Mouse (Mus musculus) neural tube, embryonic 15.5 days (tissue): ENCODE measurements around the gene Tomm6. TPM values are rescaled to one million over a fixed set of nuclear protein-coding genes. Genes with fewer than 3 reads are reported as not detected.
A peak's percentile ranks its signal among the peaks of the same experiment; 100 is the strongest.

Experiments used
- ATAC-seq: fragments of 200-750 bp; cut with Nextera tagmentation; 2 replicates; pipeline ENCODE4 v1.8.0; 2017; ENCODE audit warnings: mild to moderate bottlenecking, moderate TSS enrichment, moderate library complexity; ENCODE audit not compliant: low FRiP score
- H3K27ac ChIP-seq: fragments of 300-500 bp; sonication (generic); replicated peaks from 2 replicates; pipeline ENCODE4 v1.5.1; 2015; ENCODE audit warnings: mild to moderate bottlenecking, inconsistent platforms
- H3K27me3 ChIP-seq: fragments of 300-500 bp; sonication (generic); replicated peaks from 2 replicates; pipeline ENCODE4 v1.6.1; 2015; ENCODE audit warnings: inconsistent platforms
- H3K36me3 ChIP-seq: fragments of 300-500 bp; sonication (generic); 2 replicates; pipeline ENCODE4 v1.6.1; 2015; ENCODE audit warnings: inconsistent platforms
- H3K4me1 ChIP-seq: fragments of 300-500 bp; sonication (generic); 2 replicates; pipeline ENCODE4 v1.6.1; 2015; ENCODE audit warnings: inconsistent platforms
- H3K4me2 ChIP-seq: fragments of 300-500 bp; sonication (generic); 2 replicates; pipeline ENCODE4 v1.6.1; 2015; ENCODE audit warnings: inconsistent platforms, mild to moderate bottlenecking, moderate library complexity
- H3K4me3 ChIP-seq: fragments of 300-500 bp; sonication (generic); replicated peaks from 2 replicates; pipeline ENCODE4 v1.5.1; 2015; ENCODE audit warnings: mild to moderate bottlenecking, inconsistent platforms
- H3K9ac ChIP-seq: fragments of 300-500 bp; sonication (generic); replicated peaks from 2 replicates; pipeline ENCODE4 v1.6.1; 2015; ENCODE audit warnings: mild to moderate bottlenecking, inconsistent platforms
- H3K9me3 ChIP-seq: fragments of 300-500 bp; sonication (generic); replicated peaks from 2 replicates; pipeline ENCODE4 v1.6.1; 2016; ENCODE audit warnings: inconsistent platforms
- WGBS: fragments of 180-500 bp; shearing (Covaris S2); methylation state at CpG from one replicate; pipeline ENCODE4 v1.1.7; 2015; ENCODE audit warnings: mixed read lengths; 5-methylcytosine and 5-hydroxymethylcytosine counted together
- polyA plus RNA-seq: library from polyadenylated mRNA; unstranded; fragments of >200 nt; fragmentation: Nextera tagmentation; extraction: Ambion mirVana; gene quantifications from 2 replicates; pipeline ENCODE4 v1.2.1, GENCODE M21; 2015

Tomm6 gene
- polyA plus RNA-seq: 301 and 304 TPM in 2 replicates

DNA sequence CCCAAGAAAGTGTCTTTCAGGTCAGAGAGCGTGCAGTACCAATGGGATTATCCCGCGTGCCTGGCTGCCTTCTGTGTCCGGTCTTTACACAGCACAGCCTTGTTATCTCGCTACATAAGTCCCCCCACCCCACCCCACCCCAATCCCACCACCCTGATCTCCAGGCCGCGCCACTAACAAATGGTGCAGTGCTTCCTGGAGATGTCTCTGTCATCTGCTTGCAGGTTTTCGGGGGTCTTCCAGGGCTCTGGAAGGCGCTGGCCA lies at the start of gene Tomm6:
Gene Tomm6 (minus strand): TSS at position 43 of the 264 bp plus-strand sequence.
- Histone ChIP-seq H3K27ac (peak within 1 kb of the TSS; percentile 91), H3K4me2 (peak within 1 kb of the TSS; percentile 77), H3K9ac (peak within 1 kb of the TSS; percentile 92), H3K4me3 (peak within 1 kb of the TSS; percentile 78), H3K9me3 (no peaks in the 10 kb centered on the region), H3K4me1 (peaks cover 36% of the 10 kb centered on the region), H3K36me3 (peaks cover 21% of the 10 kb centered on the region), H3K27me3 (no peaks in the 10 kb centered on the region)
- WGBS: 0% methylated on average over 9 of the region's 9 CpGs
- no peak; the same call in 1 of the 2 replicates for ATAC-seq

DNA sequence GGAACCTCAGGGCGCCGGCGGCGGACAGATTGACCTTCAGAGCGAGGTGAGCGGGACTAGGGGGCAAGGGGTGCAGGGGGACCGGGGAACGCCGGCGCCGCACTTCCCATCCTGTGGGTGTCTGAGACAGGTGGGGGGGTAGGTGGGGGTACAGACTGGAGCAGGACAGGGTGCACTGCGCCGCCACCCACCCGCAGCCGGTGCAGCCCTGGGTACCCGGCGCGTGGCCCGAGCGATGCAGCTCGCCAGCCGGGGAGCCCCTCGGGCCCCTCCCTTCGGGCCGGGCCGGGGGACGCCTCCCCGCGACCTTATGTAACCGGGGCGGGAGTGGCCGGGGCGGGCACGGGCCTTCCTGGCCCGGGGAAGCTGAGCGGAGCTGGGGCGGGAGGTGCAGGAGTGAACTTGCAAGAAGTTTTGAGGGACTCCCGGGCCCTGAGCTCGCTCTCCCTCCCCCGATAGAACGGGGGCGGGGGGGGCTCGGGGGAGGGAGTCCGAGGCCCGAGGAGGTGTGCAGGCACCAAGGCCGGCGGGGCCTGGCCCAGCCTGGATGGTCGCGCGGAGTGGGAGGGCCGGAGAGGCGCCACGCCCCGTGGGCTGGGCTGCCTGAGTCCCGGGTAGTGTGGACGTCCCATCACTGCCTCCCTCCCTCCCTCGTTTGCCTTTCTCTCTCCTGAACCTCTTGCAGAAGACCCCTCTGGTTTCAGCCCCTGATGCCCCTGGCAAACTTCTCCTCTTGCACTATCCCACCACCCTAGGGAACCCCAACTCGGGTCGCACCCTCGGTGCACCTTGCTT lies 49.3 kb upstream of the Tomm6 start:
- peaks cover 26% of the 10 kb centered on the region for H3K4me1 ChIP-seq
- H3K9me3 ChIP-seq: no peaks in the 10 kb centered on the region
- peak; percentile 71 for ATAC-seq
- peak overlapping the region; percentile 54 for H3K27ac ChIP-seq
- H3K27me3 ChIP-seq: peaks cover 22% of the 10 kb centered on the region
- H3K4me2 ChIP-seq: peak overlapping the region; percentile 96
- WGBS: 1% methylated on average over 45 of the region's 60 CpGs
- H3K9ac ChIP-seq: peak overlapping the region; percentile 53
- H3K36me3 ChIP-seq: no peaks in the 10 kb centered on the region
- H3K4me3 ChIP-seq: peak overlapping the region; percentile 65

GRCm38 (mm10) chr17:47736856-47737255 lies 48.7 kb upstream of the Tomm6 start, which contains the start of gene Tfeb:
Gene Tfeb (plus strand): TSS chr17:47737030.
- peak within 1 kb of the TSS; percentile 65 for H3K4me3 ChIP-seq
- peaks cover 26% of the 10 kb centered on the region for H3K4me1 ChIP-seq
- peak within 1 kb of the TSS; percentile 96 for H3K4me2 ChIP-seq
- no peaks in the 10 kb centered on the region for H3K9me3 ChIP-seq
- ATAC-seq: peak; percentile 73
- no peaks in the 10 kb centered on the region for H3K36me3 ChIP-seq
- peaks cover 21% of the 10 kb centered on the region for H3K27me3 ChIP-seq
- H3K9ac ChIP-seq: peak within 1 kb of the TSS; percentile 53
- 1% methylated on average over 44 of the region's 47 CpGs for WGBS
- peak within 1 kb of the TSS; percentile 54 for H3K27ac ChIP-seq

GRCm38 (mm10) chr17:47735553-47736100 lies 47.4 kb upstream of the Tomm6 start:
- Histone ChIP-seq H3K4me3 (no peak overlapping the region), H3K4me2 (no peak overlapping the region), H3K9ac (no peak overlapping the region), H3K9me3 (no peaks in the 10 kb centered on the region), H3K27ac (no peak overlapping the region), H3K36me3 (no peaks in the 10 kb centered on the region), H3K4me1 (peaks cover 26% of the 10 kb centered on the region), H3K27me3 (peaks cover 18% of the 10 kb centered on the region)
- no peak for ATAC-seq
- WGBS: 70% methylated on average over 14 of the region's 14 CpGs

- no peaks in the 10 kb centered on the region for H3K4me1 ChIP-seq
- peaks cover 4% of the 10 kb centered on the region; the same call in 1 of the 2 replicates for H3K27me3 ChIP-seq
- no peaks in the 10 kb centered on the region for H3K36me3 ChIP-seq
- H3K27ac ChIP-seq: no peak overlapping the region
- no peaks in the 10 kb centered on the region for H3K9me3 ChIP-seq
- no peak overlapping the region for H3K4me2 ChIP-seq
- H3K4me3 ChIP-seq: no peak overlapping the region
- ATAC-seq: no peak
- 57% methylated on average over 24 of the region's 24 CpGs for WGBS
- H3K9ac ChIP-seq: no peak overlapping the region
These were observed 42.7 kb upstream of the Tomm6 start for GRCm38 (mm10) chr17:47730633-47731575.

- Histone ChIP-seq H3K9me3 (no peaks in the 10 kb centered on the region), H3K36me3 (no peaks in the 10 kb centered on the region), H3K27me3 (peaks cover 4% of the 10 kb centered on the region; the same call in 1 of the 2 replicates), H3K4me1 (no peaks in the 10 kb centered on the region), H3K4me3 (no peak within 1 kb of the TSS), H3K4me2 (no peak within 1 kb of the TSS), H3K27ac (no peak within 1 kb of the TSS), H3K9ac (no peak within 1 kb of the TSS)
- no peak for ATAC-seq
- WGBS: 77% methylated on average over 11 of the region's 11 CpGs
These were observed 38.4 kb upstream of the Tomm6 start, which contains the start of gene Pgc for GRCm38 (mm10) chr17:47726566-47726965. Gene Pgc (plus strand): TSS chr17:47726842.

DNA sequence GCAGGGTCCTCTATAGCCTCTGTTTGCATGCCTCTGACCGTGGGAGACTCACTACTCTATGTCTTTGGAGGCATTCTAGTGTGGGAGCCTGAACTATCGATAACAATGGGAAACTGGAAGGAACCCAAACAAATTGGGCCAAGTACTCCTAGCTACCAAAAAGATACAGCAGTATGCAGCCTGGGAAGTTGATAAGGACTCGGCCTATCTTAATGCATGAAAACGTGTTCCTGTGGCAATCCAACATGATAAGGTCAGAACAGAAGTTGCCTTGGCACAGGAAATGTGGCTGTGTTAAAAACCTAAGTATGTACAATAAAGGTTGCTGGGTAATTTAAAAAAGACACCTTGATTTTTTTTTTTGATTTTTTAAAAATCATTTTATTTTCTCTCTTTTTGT lies 33.0 kb upstream of the Tomm6 start:
- ATAC-seq: no peak
- no peak overlapping the region for H3K9ac ChIP-seq
- 90% methylated on average over 4 of the region's 4 CpGs for WGBS
- H3K36me3 ChIP-seq: no peaks in the 10 kb centered on the region
- no peaks in the 10 kb centered on the region for H3K9me3 ChIP-seq
- no peak overlapping the region for H3K4me2 ChIP-seq
- no peak overlapping the region for H3K4me3 ChIP-seq
- no peaks in the 10 kb centered on the region for H3K4me1 ChIP-seq
- no peaks in the 10 kb centered on the region for H3K27me3 ChIP-seq
- H3K27ac ChIP-seq: no peak overlapping the region

DNA sequence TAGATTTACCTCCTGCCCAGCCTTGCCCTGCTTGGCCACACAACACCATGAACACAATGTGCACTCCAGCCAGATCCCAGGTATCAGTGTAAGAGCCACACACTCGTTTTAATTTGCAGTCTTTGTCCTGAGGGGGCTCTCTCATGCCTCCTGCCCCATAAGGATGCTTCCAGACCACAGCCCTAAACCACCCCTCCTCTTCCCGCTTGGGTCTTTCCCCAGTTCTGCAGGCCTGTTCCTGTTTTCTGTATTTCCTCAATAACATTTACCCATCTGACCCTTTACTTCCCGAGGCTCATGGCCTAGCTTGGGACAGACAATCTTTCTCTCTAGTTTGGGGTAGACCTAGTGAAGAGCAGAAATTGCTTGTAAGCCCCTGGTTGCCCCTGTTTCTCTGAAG lies 26.9 kb upstream of the Tomm6 start:
- no peak overlapping the region for H3K9ac ChIP-seq
- 67% methylated on average over 3 of the region's 3 CpGs for WGBS
- ATAC-seq: no peak
- H3K27me3 ChIP-seq: no peaks in the 10 kb centered on the region
- H3K36me3 ChIP-seq: no peaks in the 10 kb centered on the region
- H3K4me1 ChIP-seq: peaks cover 4% of the 10 kb centered on the region; the same call in 1 of the 2 replicates
- no peaks in the 10 kb centered on the region for H3K9me3 ChIP-seq
- H3K4me2 ChIP-seq: no peak overlapping the region
- no peak overlapping the region for H3K27ac ChIP-seq
- H3K4me3 ChIP-seq: no peak overlapping the region

- WGBS: 51% methylated on average over 22 of the region's 22 CpGs
- Histone ChIP-seq H3K4me2 (no peak overlapping the region), H3K9ac (no peak overlapping the region), H3K27me3 (no peaks in the 10 kb centered on the region), H3K36me3 (no peaks in the 10 kb centered on the region), H3K9me3 (no peaks in the 10 kb centered on the region), H3K27ac (no peak overlapping the region), H3K4me3 (no peak overlapping the region), H3K4me1 (peaks cover 4% of the 10 kb centered on the region; the same call in 1 of the 2 replicates)
- no peak for ATAC-seq
These were observed 24.8 kb upstream of the Tomm6 start for GRCm38 (mm10) chr17:47712889-47713571.

- WGBS: 83% methylated on average over 6 of the region's 6 CpGs
- Histone ChIP-seq H3K4me1 (peaks cover 4% of the 10 kb centered on the region; the same call in 1 of the 2 replicates), H3K4me2 (no peak overlapping the region), H3K36me3 (no peaks in the 10 kb centered on the region), H3K4me3 (no peak overlapping the region), H3K27me3 (no peaks in the 10 kb centered on the region), H3K9ac (no peak overlapping the region), H3K9me3 (no peaks in the 10 kb centered on the region), H3K27ac (no peak overlapping the region)
- no peak for ATAC-seq
These were observed 23.7 kb upstream of the Tomm6 start for GRCm38 (mm10) chr17:47711883-47712282.

GRCm38 (mm10) chr17:47710036-47710435 lies 21.9 kb upstream of the Tomm6 start:
- Histone ChIP-seq H3K27ac (no peak overlapping the region), H3K9ac (no peak overlapping the region), H3K4me2 (no peak overlapping the region), H3K27me3 (no peaks in the 10 kb centered on the region), H3K36me3 (no peaks in the 10 kb centered on the region), H3K9me3 (no peaks in the 10 kb centered on the region), H3K4me1 (peaks cover 4% of the 10 kb centered on the region; the same call in 1 of the 2 replicates), H3K4me3 (no peak overlapping the region)
- ATAC-seq: no peak
- WGBS: 73% methylated on average over 3 of the region's 3 CpGs
